Mouse (Mus musculus): Measurements from ENCODE around the gene Patl1.
"Not testable (repeated sequence)": the region's sequence is repeated elsewhere in the genome, so short reads cannot be mapped to it uniquely, and the experiment has no call there.

The Patl1 gene

DNA sequence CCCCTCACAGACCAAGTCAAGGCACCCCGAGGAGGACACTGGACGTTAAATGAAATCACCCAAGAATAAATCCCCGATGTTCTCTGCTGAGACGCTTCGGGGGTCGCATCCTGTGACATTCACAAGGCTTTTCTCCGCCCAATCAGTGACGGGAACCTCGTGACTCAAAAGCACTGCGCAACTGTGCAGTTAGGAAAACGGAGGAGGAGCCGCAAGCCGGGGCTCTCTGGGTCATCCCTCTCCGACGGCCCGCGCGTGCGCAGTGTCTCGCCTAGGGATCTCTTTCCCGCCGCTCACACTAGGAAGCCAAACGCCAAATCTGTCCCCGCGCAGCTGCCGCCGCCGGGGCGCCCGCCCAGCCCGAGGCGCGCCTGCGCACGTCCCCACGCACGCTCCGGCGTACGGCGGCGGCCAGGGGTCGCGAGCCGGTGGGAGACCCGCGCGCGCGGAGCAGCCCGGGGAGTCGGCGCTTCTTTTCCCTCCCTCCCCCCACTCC lies at the start of gene Patl1:
Gene Patl1, plus strand, starts transcription at position 363 of the 496 bp plus-strand sequence.
- DNase-seq = peak; percentile 96 to 98

GRCm38 (mm10) chr19:11867837-11868236 lies 44.4 kb upstream of the Patl1 start:
- no peak for DNase-seq

DNA sequence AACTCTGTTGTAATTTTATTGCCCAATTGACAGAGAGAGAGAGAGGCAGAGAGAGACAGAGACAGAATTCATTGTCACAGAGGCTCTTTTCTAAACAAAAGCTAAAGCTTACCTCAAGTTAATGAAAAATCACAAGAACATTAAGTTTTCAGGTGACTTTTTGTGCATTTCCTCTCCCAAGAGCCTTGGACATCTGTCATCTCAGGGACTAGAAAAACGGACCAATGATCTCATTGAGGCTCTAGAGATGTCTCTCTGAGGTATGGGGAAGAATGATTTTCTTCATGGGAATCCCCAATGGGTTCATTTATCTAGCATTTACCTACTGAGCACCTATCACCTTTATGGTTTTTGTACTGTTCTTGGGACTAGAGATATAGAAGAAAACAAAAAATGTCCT lies 37.2 kb upstream of the Patl1 start, which contains the start of gene Olfr1419:
Gene Olfr1419, minus strand, starts transcription at position 101 of the 400 bp plus-strand sequence.
- no peak for DNase-seq

- not testable (repeated sequence) for DNase-seq
Measured at GRCm38 (mm10) chr19:11878404-11878803, 33.8 kb upstream of the Patl1 start.

DNA sequence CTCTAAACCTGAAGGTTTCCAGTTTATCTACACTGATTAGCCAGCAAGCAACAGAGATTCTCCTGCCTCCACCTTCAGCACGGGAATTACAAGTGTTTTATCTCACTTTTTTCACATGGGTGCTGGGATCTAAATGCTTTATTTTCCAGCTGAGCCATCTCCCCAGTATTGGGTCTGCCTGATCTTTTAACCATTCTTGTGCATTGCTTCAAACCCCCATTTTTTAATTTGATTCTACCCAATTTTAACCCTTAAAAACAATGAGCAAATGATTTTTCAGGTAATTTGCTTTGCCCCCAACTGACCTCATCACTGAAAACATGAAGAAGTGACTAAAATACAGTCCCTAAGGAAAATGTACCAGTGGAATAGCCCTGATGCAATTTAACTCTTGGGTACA lies 25.9 kb upstream of the Patl1 start, which contains the start of gene Olfr1420:
Gene Olfr1420, plus strand, starts transcription at position 301 of the 400 bp plus-strand sequence.
- no peak for DNase-seq

DNA sequence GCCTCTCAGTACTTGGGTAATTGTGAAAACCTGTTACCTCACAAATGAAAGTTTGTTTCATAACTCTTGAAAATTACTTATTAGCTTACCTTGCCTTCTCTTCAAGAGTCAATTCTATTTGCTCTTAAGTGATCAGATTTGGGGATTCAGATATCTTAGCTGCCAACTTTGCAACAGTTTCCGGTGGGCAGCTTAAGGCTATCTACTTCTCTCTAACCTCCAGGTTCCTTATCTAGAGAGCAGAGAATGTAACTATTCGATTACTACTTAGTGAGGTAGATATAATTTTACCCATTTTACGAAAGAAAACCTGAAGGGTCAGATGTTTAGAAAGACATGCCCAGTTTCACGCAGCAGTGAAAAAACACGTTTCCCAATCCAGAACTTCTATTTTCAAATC lies 1.2 kb upstream of the Patl1 start:
- no peak for DNase-seq

DNA sequence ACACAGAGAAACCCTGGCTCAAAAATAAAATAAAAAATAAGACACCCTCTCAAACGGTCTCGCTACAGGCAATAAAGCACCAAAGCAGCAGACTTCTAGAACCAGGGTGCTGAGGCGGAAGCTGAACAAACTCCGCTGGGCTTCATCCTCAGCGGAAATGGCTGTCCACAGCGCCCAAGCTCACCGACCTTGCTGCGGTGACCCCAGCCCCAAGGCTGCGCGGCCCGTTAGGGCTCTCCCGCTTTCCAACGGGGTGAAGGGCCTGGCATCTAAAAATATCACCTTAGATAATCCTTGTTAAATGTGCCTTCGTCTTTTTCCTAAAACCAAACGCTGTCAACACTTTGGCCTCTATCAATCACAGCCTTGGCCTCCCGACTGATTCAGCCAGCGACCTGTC lies 596 bp upstream of the Patl1 start:
- DNase-seq = peak in 1 of 2 experiments; percentile 3

- peak in 1 of 2 experiments; percentile 48 for DNase-seq
Measured at GRCm38 (mm10) chr19:11912533-11913121, 428 bp downstream of the Patl1 start.

DNA sequence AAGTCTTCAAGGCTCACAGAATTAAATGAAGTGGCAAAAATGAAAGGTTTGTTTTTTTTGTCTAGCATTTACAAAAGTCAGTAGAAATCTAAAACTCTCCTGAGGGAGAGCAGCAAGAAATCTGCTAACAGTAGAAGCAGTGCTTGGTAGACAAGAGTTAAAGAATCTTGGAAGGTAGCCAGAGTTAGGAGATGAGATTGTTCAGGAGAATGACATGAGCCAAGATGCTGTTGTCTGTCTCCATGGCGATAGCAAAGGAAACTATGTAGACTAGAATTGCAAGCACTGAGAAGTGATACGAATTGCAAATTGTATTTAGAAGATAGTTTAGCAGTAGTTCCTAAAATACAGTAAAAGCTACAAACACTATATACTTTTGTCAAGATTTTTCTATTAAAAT lies 3.6 kb downstream of the Patl1 start:
- no peak for DNase-seq

GRCm38 (mm10) chr19:11922068-11922467 lies 9.9 kb downstream of the Patl1 start:
- no peak for DNase-seq

- DNase-seq = not testable (repeated sequence)
Measured at GRCm38 (mm10) chr19:11922515-11922914, 10.3 kb downstream of the Patl1 start.

- no peak for DNase-seq
Measured at GRCm38 (mm10) chr19:11926380-11926779, 14.2 kb downstream of the Patl1 start.

GRCm38 (mm10) chr19:11928025-11928748 lies 16.0 kb downstream of the Patl1 start:
- no peak for DNase-seq

DNA sequence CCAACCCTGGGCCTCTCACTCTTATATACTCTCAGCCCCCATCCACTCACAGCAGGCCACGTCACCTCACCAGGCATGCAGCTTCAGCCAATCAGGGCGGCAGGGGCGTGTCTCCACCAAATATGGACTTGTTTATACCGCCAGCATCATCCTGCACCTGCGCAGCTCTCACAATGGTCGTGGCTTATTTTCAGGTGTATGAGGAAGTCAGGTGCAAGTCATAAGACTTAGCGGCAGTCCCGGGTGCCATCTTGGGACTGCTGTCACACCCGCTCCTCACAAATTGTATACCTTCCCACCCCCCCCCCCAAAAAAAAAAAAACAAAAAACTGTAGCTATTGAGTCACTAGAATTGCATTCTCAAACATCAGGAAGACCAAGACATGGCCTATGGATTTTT lies 34.3 kb downstream of the Patl1 start:
- DNase-seq = not testable (repeated sequence)

GRCm38 (mm10) chr19:11949878-11950277 lies 37.7 kb downstream of the Patl1 start:
- DNase-seq = no peak

GRCm38 (mm10) chr19:11950747-11951146 lies 38.5 kb downstream of the Patl1 start:
- no peak for DNase-seq

DNA sequence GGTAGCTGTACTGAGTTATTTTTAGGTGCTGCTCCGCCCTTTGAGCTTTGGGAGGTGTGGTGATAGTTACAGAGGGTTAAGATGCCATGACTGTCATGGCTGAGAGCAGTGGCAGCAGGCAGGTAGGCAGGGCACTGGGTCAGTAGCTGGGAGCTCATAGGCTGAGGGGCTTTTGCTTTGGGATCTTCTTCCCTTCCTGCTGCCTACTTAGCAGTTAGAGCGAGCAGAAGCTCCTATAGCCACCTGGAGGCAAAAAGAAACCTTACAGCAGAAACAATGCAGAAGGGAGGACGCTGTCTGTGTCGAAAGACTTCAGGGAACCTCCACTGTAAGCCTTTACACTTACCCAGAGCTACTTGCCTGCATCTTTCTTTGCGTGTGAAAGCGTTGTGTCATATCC lies 42.0 kb downstream of the Patl1 start:
- DNase-seq = no peak

DNA sequence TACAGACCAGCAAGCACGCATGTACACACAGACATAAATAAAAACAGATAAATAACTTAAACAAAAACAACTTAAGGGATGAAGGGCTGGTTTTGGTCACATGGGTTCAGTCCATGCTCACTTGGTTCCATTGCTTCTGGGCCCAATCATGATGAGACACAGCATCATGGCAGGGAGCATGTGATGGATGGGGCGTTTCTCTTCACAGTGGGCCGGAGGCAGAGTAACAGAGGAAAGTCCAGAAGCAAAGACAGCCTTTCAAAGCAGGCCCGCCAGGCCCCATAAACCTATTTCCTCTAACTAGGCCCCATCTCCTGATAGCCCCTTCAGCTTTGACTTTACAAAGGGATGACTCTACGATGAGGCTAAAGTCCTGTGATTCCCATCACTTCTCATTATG lies 44.4 kb downstream of the Patl1 start:
- no peak for DNase-seq

DNA sequence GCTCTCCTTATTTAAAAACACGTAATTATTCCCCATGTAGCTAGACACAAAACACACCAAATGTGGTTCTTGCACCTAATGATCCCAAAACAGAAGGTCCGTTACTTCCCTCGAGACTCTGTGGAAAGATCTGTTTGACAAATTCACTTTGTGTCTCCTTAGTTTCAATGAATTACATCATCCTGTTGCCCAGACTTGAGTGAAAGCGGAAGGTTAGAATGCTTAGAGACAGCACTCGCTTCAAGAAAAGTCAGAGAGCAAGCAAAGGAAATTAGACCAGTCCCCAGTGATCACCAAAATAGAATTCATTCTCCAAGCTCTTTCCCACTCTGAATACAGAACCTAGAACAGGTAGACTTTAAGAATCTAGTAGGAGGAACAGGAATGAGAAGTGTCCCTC lies 45.2 kb downstream of the Patl1 start:
- no peak for DNase-seq

DNA sequence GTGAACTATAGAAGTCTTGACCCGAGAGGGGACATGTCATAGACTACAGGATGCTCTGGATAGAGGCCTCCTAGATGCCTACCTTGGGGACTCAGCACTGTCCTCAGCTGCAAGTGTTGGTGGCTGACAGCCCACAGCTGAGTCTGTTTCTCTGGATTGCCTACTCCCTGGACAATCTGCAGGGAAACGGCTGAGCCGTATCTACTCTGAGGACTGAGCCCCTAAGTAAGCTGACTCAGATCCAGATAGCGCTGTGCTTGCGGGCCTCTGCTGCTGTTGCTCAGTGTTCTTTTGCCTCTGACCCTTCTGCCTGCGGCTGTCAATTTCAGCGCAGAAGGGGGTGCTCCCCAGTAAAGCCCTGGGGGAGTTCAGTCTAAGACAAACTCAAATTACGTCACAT lies 45.6 kb downstream of the Patl1 start:
- DNase-seq = no peak

DNA sequence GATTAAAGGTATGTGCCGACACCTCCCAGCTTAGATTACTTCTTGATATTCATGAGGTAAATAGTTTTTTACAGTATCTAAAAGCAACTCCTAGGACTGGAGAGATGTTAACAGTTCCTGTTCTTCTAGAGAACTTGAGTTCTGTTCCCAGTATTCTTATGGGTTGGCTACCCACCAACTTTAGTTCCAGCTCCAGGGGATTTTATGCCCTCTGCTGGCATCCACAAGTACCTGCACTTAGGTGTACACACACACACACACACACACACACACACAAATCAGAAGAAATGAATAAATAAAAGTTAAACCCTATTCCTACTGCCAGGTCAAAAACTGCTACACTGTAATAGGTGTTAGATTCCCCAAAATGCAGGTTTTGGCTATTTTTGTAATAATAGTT lies 52.1 kb downstream of the Patl1 start:
- DNase-seq = no peak

GRCm38 (mm10) chr19:11965023-11965942 lies 53.1 kb downstream of the Patl1 start, which contains the start of gene Osbp:
TSS of gene Osbp (plus strand) at chr19:11965941.
- DNase-seq = peak; percentile 98 to 100

- peak; percentile 48 to 51 for DNase-seq
Measured at GRCm38 (mm10) chr19:11966201-11966636, 54.0 kb downstream of the Patl1 start.
